Mouse (Mus musculus) gastrocnemius, postnatal 10 days (tissue): ENCODE measurements around the gene Unc5c. TPM values are rescaled to one million over a fixed set of nuclear protein-coding genes. Genes with fewer than 3 reads are reported as not detected.

Source experiments
- DNase-seq: peaks from one replicate; pipeline ENCODE4 v3.0.0; 2021; ENCODE audit warnings: mixed read lengths
- total RNA-seq, 2 experiments: library from RNA; stranded (reverse); gene quantifications; 2 replicates each; pipeline ENCODE4 v1.2.3; 2021

Gene Unc5c
- total RNA-seq, 2 experiments from 2014 or later: 0.21 to 1.3 TPM

GRCm38 (mm10) chr3:141598936-141599335, 133.9 kb downstream of the Unc5c start:
- DNase-seq: no peak

GRCm38 (mm10) chr3:141601072-141601549, 136.1 kb downstream of the Unc5c start:
- no peak for DNase-seq

GRCm38 (mm10) chr3:141616718-141617117, 151.7 kb downstream of the Unc5c start:
- DNase-seq: no peak

- DNase-seq: no peak
Measured at GRCm38 (mm10) chr3:141618675-141619074, 153.7 kb downstream of the Unc5c start.

GRCm38 (mm10) chr3:141621496-141621895, 156.5 kb downstream of the Unc5c start:
- no peak for DNase-seq

GRCm38 (mm10) chr3:141626935-141627638, 162.1 kb downstream of the Unc5c start:
- DNase-seq: no peak

GRCm38 (mm10) chr3:141627639-141627977, 162.6 kb downstream of the Unc5c start:
- DNase-seq: no peak

GRCm38 (mm10) chr3:141629431-141629830, 164.4 kb downstream of the Unc5c start:
- no peak for DNase-seq

GRCm38 (mm10) chr3:141637900-141638299, 172.9 kb downstream of the Unc5c start:
- DNase-seq: no peak

- DNase-seq: no peak
Measured at GRCm38 (mm10) chr3:141644264-141644663, 179.2 kb downstream of the Unc5c start.

GRCm38 (mm10) chr3:141646588-141646987, 181.6 kb downstream of the Unc5c start:
- DNase-seq: no peak

- no peak for DNase-seq
Measured at GRCm38 (mm10) chr3:141650658-141651057, 185.6 kb downstream of the Unc5c start.

- DNase-seq: no peak
Measured at GRCm38 (mm10) chr3:141653915-141654314, 188.9 kb downstream of the Unc5c start.

GRCm38 (mm10) chr3:141659041-141659789, 194.2 kb downstream of the Unc5c start:
- DNase-seq: no peak

GRCm38 (mm10) chr3:141660065-141661062, 195.3 kb downstream of the Unc5c start:
- no peak for DNase-seq

GRCm38 (mm10) chr3:141689113-141689512, 224.1 kb downstream of the Unc5c start:
- no peak for DNase-seq

GRCm38 (mm10) chr3:141690676-141691075, 225.7 kb downstream of the Unc5c start:
- DNase-seq: no peak

GRCm38 (mm10) chr3:141691418-141691817, 226.4 kb downstream of the Unc5c start:
- DNase-seq: no peak

- DNase-seq: no peak
Measured at GRCm38 (mm10) chr3:141691846-141692245, 226.8 kb downstream of the Unc5c start.

- DNase-seq: no peak
Measured at GRCm38 (mm10) chr3:141699177-141699576, 234.2 kb downstream of the Unc5c start.

- DNase-seq: no peak
Measured at GRCm38 (mm10) chr3:141701381-141701909, 236.4 kb downstream of the Unc5c start.

GRCm38 (mm10) chr3:141711601-141712000, 246.6 kb downstream of the Unc5c start:
- no peak for DNase-seq
